Mouse (Mus musculus) cerebellum, postnatal 36 days (tissue): ENCODE measurements around the gene Tceal1.

ENCODE experiments used
- DNase-seq, 2 experiments: peaks; one replicate each; pipeline ENCODE4 v3.0.0; 2021 to 2022; ENCODE audit warnings: mixed read lengths in 2 of 2

Tceal1 gene

DNA sequence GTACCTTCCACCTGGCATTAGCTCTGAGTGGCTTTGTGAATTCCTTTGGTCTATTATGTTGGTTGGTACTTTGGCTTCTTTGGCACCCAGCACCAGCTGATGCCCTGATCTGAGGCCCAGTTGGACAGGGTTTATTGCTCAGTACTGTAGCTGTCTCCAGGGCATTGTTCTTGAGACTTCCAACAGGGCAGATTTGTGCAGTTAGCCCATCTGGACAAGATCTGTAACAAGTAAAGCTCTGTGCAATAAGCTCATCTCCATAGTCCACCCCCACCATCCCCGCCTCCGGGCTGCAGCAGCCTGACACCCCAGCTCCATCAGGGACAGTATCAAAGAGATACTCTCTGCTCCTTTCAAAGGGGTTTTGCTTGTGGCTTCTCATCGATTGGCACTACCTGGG, 47.7 kb downstream of the Tceal1 start:
- no peak for DNase-seq
